Mouse (Mus musculus) embryonic facial prominence, embryonic 10.5 days (tissue): ENCODE results near the gene Sptan1. TPM values are rescaled to one million over a fixed set of nuclear protein-coding genes. Genes with fewer than 3 reads are reported as not detected.

Experiments
- DNase-seq: peaks from one replicate; pipeline ENCODE4 v3.0.0-alpha.2; 2017; ENCODE audit warnings: low spot score
- H3K27ac ChIP-seq: fragments of 300-500 bp; sonication (generic); replicated peaks from 2 replicates; pipeline ENCODE4 v1.5.1; 2016; ENCODE audit warnings: mild to moderate bottlenecking
- H3K27me3 ChIP-seq: fragments of 300-500 bp; sonication (generic); replicated peaks from 2 replicates; pipeline ENCODE4 v1.6.1; 2016; ENCODE audit warnings: low read depth, mild to moderate bottlenecking; ENCODE audit not compliant: poor library complexity, severe bottlenecking
- H3K36me3 ChIP-seq: fragments of 300-500 bp; sonication (generic); replicated peaks from 2 replicates; pipeline ENCODE4 v1.6.1; 2016; ENCODE audit warnings: mild to moderate bottlenecking, moderate library complexity
- H3K4me1 ChIP-seq: fragments of 300-500 bp; sonication (generic); 2 replicates; pipeline ENCODE4 v1.6.1; 2016
- H3K4me3 ChIP-seq: fragments of 300-500 bp; sonication (generic); 2 replicates; pipeline ENCODE4 v1.5.1; 2016; ENCODE audit warnings: mild to moderate bottlenecking, moderate library complexity
- H3K9me3 ChIP-seq: fragments of 300-500 bp; sonication (generic); 2 replicates; pipeline ENCODE4 v1.6.1; 2016; ENCODE audit warnings: mild to moderate bottlenecking
- WGBS: fragments of 180-500 bp; shearing (Covaris S2); methylation state at CpG from one replicate; pipeline ENCODE4 v1.1.7; 2016; 5-methylcytosine and 5-hydroxymethylcytosine counted together
- microRNA-seq: library from miRNA; unstranded; fragments of <30 nt; microRNA quantifications from one replicate; pipeline ENCODE4, GENCODE M21; 2017
- polyA plus RNA-seq: library from polyadenylated mRNA; unstranded; fragments of >200 nt; fragmentation: Nextera tagmentation; extraction: Ambion mirVana; gene quantifications from 2 replicates; pipeline ENCODE4 v1.2.1, GENCODE M21; 2016

Gene Sptan1
- polyA plus RNA-seq, 1 experiment from 2014 or later: 95.8 TPM

DNA sequence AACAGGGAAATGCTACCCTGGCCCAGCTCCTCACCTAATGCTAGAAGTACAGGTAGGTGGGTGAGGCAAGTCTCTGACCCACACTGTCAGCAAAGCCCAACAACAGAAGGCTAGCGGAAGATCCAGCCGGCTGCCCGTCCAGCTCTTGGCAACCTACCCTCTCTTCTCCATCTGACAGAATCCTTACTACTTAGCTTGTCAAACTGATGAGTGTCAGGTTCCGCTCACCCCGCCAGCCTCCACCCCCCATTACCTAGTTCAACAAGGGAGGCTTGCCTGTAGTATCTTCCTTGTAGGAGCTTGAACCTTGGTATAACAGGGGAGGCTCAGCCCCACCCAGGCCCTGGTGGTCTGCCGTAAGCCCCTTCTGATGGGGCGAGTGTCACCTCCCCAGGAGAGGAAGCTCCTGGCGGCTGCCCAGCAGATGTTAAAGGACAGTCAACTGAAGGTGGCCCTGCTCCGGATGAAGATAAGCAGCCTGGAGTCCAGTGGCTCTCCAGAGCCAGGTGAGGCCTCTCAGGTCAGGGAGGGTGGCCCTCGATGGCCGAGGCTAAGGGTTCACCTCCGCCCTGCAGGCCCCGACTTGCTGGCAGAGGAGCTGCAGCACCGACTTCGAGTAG lies 114.9 kb downstream of the Sptan1 start:
- Histone ChIP-seq H3K4me1 (peaks cover 55% of the 10 kb centered on the region), H3K27ac (no peak overlapping the region), H3K27me3 (no peaks in the 10 kb centered on the region), H3K36me3 (peaks cover 22% of the 10 kb centered on the region), H3K4me3 (0 out of 2 replicates have a peak overlapping the region, but pooled peaks have one; percentile 8), H3K9me3 (no peaks in the 10 kb centered on the region)
- 87% methylated on average over 15 of the region's 15 CpGs for WGBS
- no peak for DNase-seq

Small RNA genes lying within 50 kb of the gene (microRNA-seq; reads per million reads assigned to microRNA genes)
- gene Mir6997: 1.2 reads per million

Other genes starting within 250 kb of the Sptan1 start
- gene Gm13420, start 213.9 kb upstream of the Sptan1 start, polyA plus RNA-seq: not detected in 2 replicates
- gene Gm13547, start 206.2 kb upstream of the Sptan1 start, polyA plus RNA-seq: not detected in 2 replicates
- gene Coq4, start 178.1 kb upstream of the Sptan1 start, polyA plus RNA-seq: 45.0 and 50.5 TPM in 2 replicates
- gene Trub2, start 177.1 kb upstream of the Sptan1 start, polyA plus RNA-seq: 60.7 and 65.1 TPM in 2 replicates
- 10.1 and 11.2 TPM in 2 replicates for gene Slc27a4, start 162.9 kb upstream of the Sptan1 start, polyA plus RNA-seq
- gene Urm1, start 145.5 kb upstream of the Sptan1 start, polyA plus RNA-seq: 18.0 and 23.7 TPM in 2 replicates
- 12.3 and 19.2 TPM in 2 replicates for gene Cercam, start 96.4 kb upstream of the Sptan1 start, polyA plus RNA-seq
- gene Odf2, start 76.3 kb upstream of the Sptan1 start, polyA plus RNA-seq: 102 and 111 TPM in 2 replicates
- gene Gle1, start 30.1 kb upstream of the Sptan1 start, polyA plus RNA-seq: 78.1 and 79.6 TPM in 2 replicates
- 29.4 and 32.9 TPM in 2 replicates for gene Wdr34, start 83.3 kb downstream of the Sptan1 start, polyA plus RNA-seq
- gene Set, start 91.8 kb downstream of the Sptan1 start, polyA plus RNA-seq: 870 and 873 TPM in 2 replicates
- gene Pkn3, start 112.1 kb downstream of the Sptan1 start, polyA plus RNA-seq: 12.7 and 13.9 TPM in 2 replicates
- gene Zdhhc12, start 128.1 kb downstream of the Sptan1 start, polyA plus RNA-seq: 35.2 and 37.7 TPM in 2 replicates
- gene Zer1, start 159.0 kb downstream of the Sptan1 start, polyA plus RNA-seq: 7.1 and 7.4 TPM in 2 replicates
- gene Tbc1d13, start 168.2 kb downstream of the Sptan1 start, polyA plus RNA-seq: 8.1 and 8.2 TPM in 2 replicates
- gene Endog, start 205.9 kb downstream of the Sptan1 start, polyA plus RNA-seq: 18.3 and 19.9 TPM in 2 replicates
- gene Spout1, start 212.9 kb downstream of the Sptan1 start, polyA plus RNA-seq: 95.4 and 98.5 TPM in 2 replicates
- 8.2 and 8.3 TPM in 2 replicates for gene Kyat1, start 240.3 kb downstream of the Sptan1 start, polyA plus RNA-seq